Mouse (Mus musculus): ENCODE data around the gene Sema5b. TPM values are rescaled to one million over a fixed set of nuclear protein-coding genes. Genes with fewer than 3 reads are reported as not detected.

Gene Sema5b
- total RNA-seq, 2 experiments from 2014 or later, result 13.2 to 17.5 TPM

DNA sequence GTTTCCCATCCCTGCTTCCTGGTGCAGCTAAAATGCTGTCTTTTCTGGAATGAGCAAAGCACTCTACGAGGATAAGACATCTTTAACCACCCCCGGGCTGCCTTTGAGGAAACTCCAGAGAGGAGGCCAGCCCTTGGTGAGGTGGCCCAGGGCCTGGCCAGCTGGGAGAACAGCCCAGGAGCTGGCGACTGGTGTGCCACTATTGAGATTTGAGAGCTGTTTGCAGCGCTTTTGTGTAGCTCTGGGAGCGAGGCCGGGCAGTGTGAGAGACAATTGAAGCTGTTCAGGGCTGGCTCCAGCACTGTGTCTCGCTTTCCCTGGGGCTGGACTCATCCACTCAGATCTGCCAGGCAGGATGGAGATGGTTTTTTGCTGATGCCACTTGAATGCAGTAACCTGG, 40.4 kb downstream of the Sema5b start:
- TF ChIP-seq CTCF (IDR thresholded peaks at IDR 0.05), result no peak
- intact Hi-C loops (cut with DNase I), result no loop called here
- DNase-seq (ENCODE audit: extremely low spot score in 1 of 2, low spot score in 2 of 2), result peak; percentile 35 to 46
- Histone ChIP-seq H3K27ac (no peak overlapping the region), H3K4me3 (no peak overlapping the region)

DNA sequence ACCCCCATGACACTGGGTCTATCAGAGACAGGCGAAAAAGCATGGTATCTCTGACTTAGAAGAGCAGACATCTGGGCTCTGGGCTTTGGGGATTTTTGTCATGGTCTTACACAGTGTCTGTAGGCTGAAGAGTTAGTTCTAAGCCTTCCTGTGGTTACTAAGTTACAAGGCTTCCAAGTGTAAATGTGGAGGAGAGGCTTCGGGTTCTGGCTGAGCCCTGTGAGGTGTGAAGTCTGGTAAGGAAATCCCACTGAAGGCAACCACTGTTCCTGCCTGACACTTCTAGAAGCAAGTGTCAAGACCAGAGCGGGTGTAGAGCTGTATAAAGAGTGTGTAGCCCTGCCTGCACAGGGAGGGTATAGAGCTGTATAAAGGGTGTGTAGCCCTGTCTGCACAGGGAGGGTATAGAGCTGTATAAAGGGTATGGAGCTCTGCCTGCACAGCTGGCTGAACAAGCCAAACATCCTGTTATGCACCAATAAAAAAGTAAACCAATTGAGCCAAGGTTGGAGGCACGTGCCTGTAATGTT, 42.7 kb downstream of the Sema5b start:
- no peak overlapping the region for H3K4me3 ChIP-seq
- intact Hi-C loops (cut with DNase I), result no loop called here
- DNase-seq (ENCODE audit: extremely low spot score in 1 of 2, low spot score in 2 of 2), result no peak
- no peak overlapping the region for H3K27ac ChIP-seq
- no peak for TF ChIP-seq CTCF (IDR thresholded peaks at IDR 0.05)

DNA sequence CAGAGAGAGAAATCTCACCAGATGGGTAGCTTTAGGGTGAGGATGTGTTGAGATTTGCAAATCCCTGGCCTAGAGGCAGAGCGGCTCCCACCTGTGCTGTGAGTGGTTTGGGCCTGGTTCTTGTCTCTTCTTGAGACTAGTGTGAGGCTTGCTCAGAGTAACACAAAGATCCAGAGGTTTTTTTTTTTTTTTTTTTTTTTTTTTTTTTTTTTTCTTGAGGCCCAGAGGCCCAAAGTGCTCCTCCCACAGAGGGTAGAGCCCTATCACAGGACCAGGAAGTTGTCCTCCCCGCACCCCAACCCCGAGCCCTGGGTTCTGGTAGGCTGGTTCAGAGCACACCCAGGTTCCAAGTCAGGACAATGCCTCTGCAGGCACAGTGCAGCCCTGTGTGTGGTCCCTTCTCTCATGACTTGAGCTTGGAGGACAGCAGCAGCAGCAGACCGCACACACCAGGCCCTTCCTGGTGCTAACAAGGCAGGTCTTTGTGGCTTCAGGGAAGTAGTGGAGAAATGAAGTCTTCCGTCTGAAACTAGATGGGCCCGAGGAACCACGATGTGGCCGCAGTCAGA, 44.3 kb downstream of the Sema5b start:
- TF ChIP-seq CTCF (IDR thresholded peaks at IDR 0.05), result no peak
- no peak for DNase-seq (ENCODE audit: extremely low spot score in 1 of 2, low spot score in 2 of 2)
- Histone ChIP-seq H3K27ac (no peak overlapping the region), H3K4me3 (no peak overlapping the region)
- intact Hi-C loops (cut with DNase I), result no loop called here

DNA sequence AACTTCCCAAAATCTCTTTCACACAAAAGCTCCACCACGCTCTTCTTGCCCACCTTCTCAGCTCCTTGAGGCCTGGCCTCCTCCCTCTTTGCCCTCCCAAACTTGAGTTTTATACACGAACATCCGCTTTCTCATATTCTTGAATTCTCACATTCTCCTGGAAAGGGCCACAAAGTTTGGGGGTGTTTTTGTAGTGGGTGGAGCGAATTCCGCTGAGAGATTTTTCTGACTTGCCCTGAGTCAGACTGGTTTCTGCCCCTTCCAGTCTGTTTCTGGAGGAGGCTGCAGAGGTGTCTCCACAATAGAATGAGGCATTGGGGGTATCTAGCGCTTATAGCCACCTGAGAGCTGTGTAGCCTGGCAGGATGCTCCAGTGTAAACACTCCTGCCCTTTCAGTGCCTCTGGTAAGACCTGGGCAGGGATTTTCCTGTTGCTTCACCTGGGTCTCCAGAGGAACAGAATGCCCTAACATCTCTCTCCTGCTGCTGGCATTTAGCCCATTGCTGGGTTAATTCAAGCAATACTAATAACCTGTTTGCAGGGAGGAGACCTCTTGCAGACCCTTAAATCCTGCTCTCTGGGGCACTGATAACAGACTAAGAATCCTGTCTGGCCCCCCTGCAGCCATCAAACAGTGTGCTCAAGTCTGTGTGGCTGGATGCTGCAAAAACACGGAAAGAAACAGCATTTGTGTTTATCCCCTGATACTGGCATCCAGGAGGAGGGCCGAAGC, 46.3 kb downstream of the Sema5b start:
- DNase-seq (ENCODE audit: extremely low spot score in 1 of 2, low spot score in 2 of 2), result no peak
- Histone ChIP-seq H3K4me3 (no peak overlapping the region), H3K27ac (no peak overlapping the region)
- intact Hi-C loops (cut with DNase I), result loop anchor here (1.0 kb wide), 1 partner anchor 46 kb away; the partner anchor contains the start of gene Sema5b
- TF ChIP-seq CTCF (IDR thresholded peaks at IDR 0.05), result no peak

DNA sequence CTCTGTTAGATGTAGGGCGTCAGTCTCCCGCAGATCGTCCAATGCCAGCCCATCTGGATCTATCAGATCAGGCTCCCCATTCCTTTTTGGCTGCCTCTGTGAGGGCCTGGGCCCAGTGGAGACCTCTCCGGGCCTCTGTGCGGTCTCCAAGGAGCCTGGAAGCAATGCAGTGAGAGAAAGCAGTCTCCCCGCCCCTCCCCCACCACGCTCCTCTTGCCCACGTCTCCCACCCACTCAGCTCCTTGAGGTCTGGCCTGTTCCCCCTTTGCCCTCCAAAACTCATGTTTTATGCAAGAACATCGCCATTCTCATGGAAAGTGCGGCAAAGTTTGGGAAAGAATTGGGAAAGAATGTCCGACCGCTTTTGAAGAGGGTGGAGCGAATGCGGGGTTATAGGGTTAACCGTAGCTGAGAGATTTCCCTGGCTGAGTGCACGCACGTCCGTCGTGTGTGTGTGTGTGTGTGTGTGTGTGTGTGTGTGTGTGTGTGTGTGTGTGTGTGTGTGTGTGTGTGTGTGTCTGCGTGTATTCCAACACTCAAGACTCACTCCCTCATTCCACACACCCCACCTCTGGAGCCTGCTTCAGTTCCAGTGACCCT, 47.0 kb downstream of the Sema5b start:
- TF ChIP-seq CTCF (IDR thresholded peaks at IDR 0.05), result no peak
- no peak overlapping the region for H3K4me3 ChIP-seq
- no peak overlapping the region for H3K27ac ChIP-seq
- no peak for DNase-seq (ENCODE audit: extremely low spot score in 1 of 2, low spot score in 2 of 2)
- intact Hi-C loops (cut with DNase I), result loop anchor here (1.0 kb wide), 1 partner anchor 47 kb away; the partner anchor contains the start of gene Sema5b

DNA sequence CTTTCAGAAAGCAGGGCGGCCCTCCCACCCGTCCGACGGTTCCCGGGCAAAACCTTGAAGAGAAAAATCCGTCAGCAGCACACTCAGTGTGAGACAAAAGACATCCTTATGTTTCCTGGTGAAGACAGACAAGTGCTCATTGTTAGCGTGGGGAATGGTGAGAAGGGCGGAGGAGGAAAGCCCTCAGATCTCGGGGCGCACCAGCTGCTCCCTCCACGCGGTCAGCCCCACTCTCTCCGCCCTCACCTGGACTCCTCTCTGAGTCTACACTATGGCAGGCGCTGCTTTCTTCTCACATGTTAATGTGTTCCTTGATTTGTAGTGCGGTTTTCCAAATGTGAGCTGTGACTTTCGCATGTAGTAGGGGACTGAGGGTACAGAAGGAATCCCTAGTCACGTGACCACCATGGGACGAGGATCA, 47.8 kb downstream of the Sema5b start:
- Histone ChIP-seq H3K27ac (no peak overlapping the region), H3K4me3 (no peak overlapping the region)
- intact Hi-C loops (cut with DNase I), result no loop called here
- no peak for TF ChIP-seq CTCF (IDR thresholded peaks at IDR 0.05)
- DNase-seq (ENCODE audit: extremely low spot score in 1 of 2, low spot score in 2 of 2), result no peak

DNA sequence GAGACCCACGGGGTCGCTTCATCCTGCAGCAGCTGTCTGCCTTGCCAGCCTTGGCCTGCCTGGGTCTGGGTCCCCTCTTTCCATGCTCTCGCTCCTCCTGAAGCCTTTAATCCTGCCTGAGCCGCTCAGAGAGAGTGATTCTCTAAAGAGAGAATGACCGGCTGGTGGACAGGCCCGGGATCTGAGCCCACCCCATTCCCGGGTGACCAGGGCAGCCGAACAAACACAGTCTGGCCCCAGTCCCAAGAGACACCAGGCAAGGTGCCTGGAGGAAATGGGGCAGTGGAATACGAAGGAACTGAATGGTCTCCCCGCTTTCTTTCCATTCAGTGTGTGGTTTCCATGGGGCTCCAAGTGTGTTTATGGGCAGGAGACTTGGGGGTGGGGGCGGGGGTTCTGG, 50.8 kb downstream of the Sema5b start:
- TF ChIP-seq CTCF (IDR thresholded peaks at IDR 0.05), result no peak
- intact Hi-C loops (cut with DNase I), result no loop called here
- DNase-seq (ENCODE audit: extremely low spot score in 1 of 2, low spot score in 2 of 2), result peak; percentile 35 to 53
- H3K4me3 ChIP-seq, result no peak overlapping the region
- no peak overlapping the region for H3K27ac ChIP-seq

DNA sequence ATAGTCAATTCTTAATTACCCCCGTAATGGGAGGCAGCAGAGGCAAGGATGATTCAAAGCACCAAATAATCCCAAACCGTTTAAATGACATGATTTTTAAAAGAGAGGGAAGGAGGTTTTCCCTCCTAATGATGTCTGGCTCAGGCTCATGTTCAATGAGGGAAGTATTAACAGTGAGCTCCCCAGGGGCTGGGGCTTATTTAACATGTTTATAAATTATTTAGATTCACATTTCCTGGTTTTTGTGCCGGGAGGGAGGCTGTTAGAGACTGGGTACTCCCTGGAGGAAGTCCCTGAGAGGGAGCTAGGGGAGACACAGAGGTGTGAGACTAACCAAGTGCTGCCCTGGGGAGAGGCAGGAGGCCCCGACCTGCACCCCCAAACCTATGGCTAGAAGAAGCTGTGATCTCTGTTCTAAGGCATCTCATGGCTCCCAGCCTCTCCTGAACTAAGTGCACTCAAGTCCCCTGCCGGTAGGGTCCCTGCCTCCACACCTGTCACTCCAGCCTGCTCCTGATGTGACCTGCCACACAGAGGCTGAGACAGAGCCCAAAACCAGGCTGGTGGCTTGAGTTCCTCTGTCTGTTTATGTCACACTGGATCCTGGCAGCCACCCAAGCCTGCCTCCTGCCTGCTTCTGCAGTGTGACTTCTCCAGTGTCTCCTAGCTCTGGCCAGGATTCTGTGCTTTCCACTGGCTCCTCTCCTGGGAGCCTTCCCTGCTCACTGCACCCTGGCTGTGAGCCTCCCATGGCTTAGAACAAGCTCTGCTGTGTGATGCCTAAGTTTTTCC, 51.5 kb downstream of the Sema5b start:
- Histone ChIP-seq H3K4me3 (no peak overlapping the region), H3K27ac (no peak overlapping the region)
- intact Hi-C loops (cut with DNase I), result no loop called here
- TF ChIP-seq CTCF (IDR thresholded peaks at IDR 0.05), result no peak
- DNase-seq (ENCODE audit: extremely low spot score in 1 of 2, low spot score in 2 of 2), result no peak

DNA sequence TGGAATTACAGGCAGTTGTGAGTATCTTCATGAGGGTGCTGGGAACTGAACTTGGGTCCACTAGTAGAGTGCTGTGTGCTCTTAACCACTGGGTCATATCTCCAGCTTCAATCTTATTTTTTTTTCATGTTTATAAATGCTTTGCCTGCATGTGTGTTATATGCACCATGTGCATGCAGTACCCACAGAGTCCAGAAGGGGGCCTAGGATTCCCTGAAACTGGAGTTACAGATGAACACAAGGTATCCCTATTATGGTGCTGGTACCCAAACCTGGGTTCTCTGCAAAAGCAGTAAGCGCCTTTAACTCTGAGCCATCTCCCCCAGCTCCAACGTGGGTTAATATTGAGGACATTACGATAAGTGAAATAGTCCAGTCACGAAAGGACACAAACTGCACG, 52.5 kb downstream of the Sema5b start:
- Histone ChIP-seq H3K4me3 (no peak overlapping the region), H3K27ac (no peak overlapping the region)
- intact Hi-C loops (cut with DNase I), result no loop called here
- no peak for DNase-seq (ENCODE audit: extremely low spot score in 1 of 2, low spot score in 2 of 2)
- peak; percentile 23 for TF ChIP-seq CTCF (IDR thresholded peaks at IDR 0.05)

DNA sequence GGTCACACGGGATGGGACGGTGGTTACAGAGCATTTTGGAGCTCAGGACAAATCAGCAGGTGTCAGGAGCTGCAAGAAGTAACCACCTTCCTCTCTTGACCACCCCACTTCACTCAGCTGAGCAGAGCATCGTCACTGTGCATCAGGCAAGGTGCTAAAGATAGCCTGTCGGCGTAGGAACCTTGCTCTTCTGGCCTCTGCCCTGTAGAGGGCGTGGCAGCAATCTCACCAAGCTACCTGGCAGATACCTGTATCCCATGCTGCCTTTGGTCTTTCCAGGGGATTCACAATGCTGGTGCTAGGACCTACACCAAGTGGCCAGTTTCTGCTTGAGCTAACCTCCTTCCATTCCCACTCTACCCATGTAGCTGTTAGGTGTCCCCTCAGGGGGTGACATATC, 55.3 kb downstream of the Sema5b start:
- Histone ChIP-seq H3K27ac (no peak overlapping the region), H3K4me3 (no peak overlapping the region)
- no peak; the same call in 1 of the 2 replicates for TF ChIP-seq CTCF (IDR thresholded peaks at IDR 0.05)
- intact Hi-C loops (cut with DNase I), result no loop called here
- DNase-seq (ENCODE audit: extremely low spot score in 1 of 2, low spot score in 2 of 2), result no peak

DNA sequence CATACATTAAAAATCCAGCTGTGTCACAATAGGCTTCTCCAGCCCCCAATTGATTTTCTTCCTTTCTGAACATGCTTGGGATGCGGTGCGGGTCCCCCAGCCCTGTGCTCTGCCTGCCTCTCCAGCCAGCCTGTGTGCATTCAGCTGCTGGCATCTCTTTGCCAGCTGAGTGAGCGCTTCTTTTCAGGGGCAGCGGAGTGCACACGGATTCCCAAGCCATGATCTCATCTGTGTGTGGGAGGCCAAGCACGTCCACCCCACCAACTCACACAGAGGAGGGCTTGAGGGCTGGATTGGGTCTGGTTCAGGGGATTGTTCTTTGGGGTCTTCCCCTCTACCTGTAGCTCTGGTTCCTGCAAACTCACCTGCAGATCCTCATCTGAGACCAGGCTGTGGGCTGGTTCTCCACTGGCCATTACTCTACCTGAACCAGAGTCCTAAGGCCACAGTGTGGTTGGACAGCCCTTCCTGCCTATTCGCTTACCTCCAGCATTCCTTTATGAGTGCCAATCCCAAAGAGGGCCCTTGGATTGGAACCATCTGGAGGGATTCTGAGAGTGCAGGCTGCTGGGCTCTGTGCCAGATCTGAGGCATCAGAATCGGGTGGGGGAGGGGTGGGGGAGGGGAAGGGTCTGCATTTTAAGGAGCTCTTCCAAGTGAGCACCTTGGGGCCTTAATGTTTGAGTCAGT, 55.9 kb downstream of the Sema5b start:
- Histone ChIP-seq H3K27ac (no peak overlapping the region), H3K4me3 (no peak overlapping the region)
- intact Hi-C loops (cut with DNase I), result no loop called here
- TF ChIP-seq CTCF (IDR thresholded peaks at IDR 0.05), result no peak
- DNase-seq (ENCODE audit: extremely low spot score in 1 of 2, low spot score in 2 of 2), result no peak

All from left cerebral cortex, adult 2 months (tissue).